Mouse (Mus musculus): Measurements from ENCODE around the gene Il1a. TPM values are rescaled to one million over a fixed set of nuclear protein-coding genes. Genes with fewer than 3 reads are reported as not detected.

Gene Il1a
- not detected for polyA plus RNA-seq (2017; shearing (Covaris generic))

GRCm38 (mm10) chr2:129309836-129310235 is at the start of gene Il1a:
TSS of gene Il1a (minus strand) at chr2:129309972.

DNA sequence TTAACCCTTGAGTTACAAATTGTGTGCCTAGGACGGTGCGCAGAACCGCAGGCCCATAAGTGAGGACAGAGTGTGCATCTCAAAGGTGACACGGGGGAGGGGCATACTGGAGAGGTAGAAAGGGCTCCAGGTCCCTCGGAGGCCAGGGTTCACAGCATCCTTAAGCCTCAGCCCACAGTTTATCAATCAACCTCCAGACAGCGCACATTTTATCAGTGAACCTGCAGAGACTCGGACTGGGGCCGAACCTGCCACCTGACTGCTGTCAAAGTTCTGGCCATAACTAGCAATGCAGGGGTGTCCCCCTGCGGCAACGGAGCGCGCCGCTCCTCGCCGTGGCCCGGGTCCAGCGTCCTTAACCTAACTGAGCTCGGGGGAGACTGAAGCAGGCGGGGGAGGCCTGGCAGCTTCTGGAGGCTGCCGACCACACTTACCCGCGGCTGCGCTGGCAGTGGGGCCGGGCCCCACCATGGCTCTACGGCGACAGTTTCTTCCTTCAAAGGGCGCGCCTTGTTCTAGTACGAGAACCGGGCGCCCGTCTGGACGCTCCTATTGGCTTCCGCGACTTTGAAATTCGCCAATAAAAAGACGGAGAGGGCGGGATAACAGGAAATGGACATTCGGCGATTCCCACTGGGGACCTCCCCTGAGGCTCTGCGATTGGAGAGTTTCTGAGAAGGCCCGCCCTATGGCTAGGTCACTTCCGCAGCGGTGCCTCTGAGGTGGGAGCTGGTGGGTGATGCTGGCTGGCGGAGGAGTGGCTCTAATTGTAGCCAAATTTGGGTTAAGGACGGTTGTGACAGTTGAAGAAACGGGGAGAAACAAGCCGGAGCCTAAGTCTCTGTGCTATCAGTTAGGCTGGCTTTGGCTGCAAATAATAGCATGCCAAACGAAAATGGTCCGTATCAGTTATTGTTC is 12.8 kb downstream of the Il1a start, which contains the start of gene Ckap2l:
Gene Ckap2l, minus strand, starts transcription at position 542 of the 918 bp plus-strand sequence.

Other genes with a start within 250 kb of the Il1a start
- gene Ttl, start 244.0 kb downstream of the Il1a start, polyA plus RNA-seq (2017; shearing (Covaris generic)) = 2.8 TPM
- 35.6 TPM for gene Polr1b, start 209.0 kb downstream of the Il1a start, polyA plus RNA-seq (2017; shearing (Covaris generic))
- 24.4 TPM for gene Chchd5, start 180.3 kb downstream of the Il1a start, polyA plus RNA-seq (2017; shearing (Covaris generic))
- 70.8 TPM for gene Slc20a1, start 111.2 kb downstream of the Il1a start, polyA plus RNA-seq (2017; shearing (Covaris generic))
- gene Ckap2l, start 12.8 kb downstream of the Il1a start, polyA plus RNA-seq (2017; shearing (Covaris generic)) = 4.7 TPM
- not detected for gene Il1b, start 61.2 kb upstream of the Il1a start, polyA plus RNA-seq (2017; shearing (Covaris generic))
- not detected for gene F830045P16Rik, start 226.6 kb upstream of the Il1a start, polyA plus RNA-seq (2017; shearing (Covaris generic))